Mouse (Mus musculus): ENCODE results near the gene Pxk. TPM values are rescaled to one million over a fixed set of nuclear protein-coding genes. Genes with fewer than 3 reads are reported as not detected.

Gene Pxk
- total RNA-seq, 2 experiments from 2014 or later = 20.0 to 23.2 TPM

DNA sequence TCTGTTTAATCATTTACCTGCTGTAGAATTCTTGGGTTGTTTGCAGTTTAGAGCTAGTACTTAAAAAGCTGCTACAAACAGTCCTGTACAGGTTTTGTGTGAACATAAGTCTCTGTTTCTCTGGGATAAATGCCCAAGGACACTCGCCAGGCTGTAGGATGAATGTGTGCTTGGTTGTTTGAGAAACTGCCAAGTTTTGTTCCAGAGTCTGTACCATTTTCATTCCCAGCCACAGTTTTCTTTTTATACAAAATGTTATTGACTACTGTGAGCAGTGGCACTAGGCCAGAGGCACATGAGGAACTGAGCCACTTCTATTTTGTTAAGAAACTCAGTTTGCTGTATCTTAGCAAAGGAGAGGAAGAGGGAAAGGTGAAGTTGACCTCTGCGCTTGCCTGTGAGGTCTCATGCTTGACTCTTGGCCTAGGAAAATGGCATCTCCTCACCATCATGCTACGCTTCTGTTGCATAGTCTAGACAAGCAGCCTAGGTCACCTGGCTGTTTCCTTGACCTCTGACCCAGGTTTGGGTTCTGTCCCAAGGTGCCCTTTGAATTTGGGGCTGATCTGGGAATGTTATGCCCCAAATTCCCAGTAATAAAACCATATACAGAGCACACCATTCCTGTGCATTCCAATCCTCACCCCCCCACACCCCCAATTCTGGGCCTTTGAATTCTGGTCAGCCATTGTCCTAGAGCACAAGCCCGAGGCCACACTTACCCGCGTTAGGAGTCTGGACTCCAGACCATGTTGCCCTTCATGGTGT is 88.5 kb downstream of the Pxk start:
- intact Hi-C loops (cut with DNase I) = no loop called here
- no peak for DNase-seq (ENCODE audit: low spot score)

- no peak for DNase-seq (ENCODE audit: low spot score)
- intact Hi-C loops (cut with DNase I) = no loop called here
Observed at GRCm38 (mm10) chr14:8190556-8190955, 92.5 kb downstream of the Pxk start.

DNA sequence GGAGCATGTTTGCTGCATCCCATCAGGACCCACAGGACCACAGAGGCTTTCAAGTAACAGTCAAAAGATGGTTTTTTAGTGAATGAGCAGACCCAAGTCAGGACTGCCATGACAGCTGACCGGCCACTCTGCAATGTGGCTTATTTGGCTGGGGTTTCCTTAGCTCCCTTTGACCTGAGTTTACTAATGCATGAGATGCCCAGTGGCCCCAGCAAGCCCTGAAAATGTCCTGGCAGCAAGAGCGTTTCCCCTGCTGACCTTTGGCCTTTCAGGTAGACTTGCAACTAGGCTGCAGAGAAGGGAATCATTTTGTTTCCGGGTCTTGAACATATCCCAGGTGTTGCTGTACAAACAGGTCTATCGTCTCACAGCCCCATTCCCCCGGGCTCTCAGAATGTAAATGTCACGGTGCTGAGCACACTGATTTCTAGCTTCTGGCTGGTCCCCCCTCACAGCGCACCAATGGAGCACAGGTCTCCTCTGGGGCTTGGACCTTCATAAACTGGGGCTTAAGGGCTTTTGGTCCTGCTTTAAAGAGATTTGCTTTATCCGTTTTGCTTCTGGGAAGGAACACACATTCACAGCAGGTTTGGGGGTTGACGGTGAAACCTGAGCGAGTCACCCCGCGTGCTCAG is 93.4 kb downstream of the Pxk start:
- no peak for DNase-seq (ENCODE audit: low spot score)
- intact Hi-C loops (cut with DNase I) = no loop called here

- DNase-seq (ENCODE audit: low spot score) = no peak
- intact Hi-C loops (cut with DNase I) = no loop called here
Observed at GRCm38 (mm10) chr14:8192727-8193126, 94.7 kb downstream of the Pxk start.

DNA sequence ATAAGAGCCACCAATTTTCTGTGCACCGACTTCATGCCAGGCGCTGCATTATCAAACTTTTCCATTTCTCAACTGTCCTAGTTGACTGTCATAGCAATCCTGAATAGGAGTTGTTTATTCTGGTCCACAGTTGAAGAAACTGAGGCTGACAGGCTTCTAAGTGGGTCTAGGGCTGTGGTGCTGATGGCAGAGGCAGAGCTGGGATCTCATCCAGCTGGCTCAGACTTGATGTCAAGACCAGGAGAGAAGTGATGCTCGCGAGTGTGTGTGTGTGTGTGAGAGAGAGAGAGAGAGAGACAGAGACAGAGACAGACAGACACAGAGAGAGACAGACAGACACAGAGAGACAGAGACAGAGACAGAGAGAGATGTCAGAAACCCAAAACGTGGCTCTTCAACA is 102.8 kb downstream of the Pxk start:
- DNase-seq (ENCODE audit: low spot score) = no peak

GRCm38 (mm10) chr14:8201715-8202114 is 103.7 kb downstream of the Pxk start:
- intact Hi-C loops (cut with DNase I) = no loop called here
- no peak for DNase-seq (ENCODE audit: low spot score)

More for the DNA sequence above, 102.8 kb downstream of the Pxk start:
- intact Hi-C loops (cut with DNase I) = no loop called here

GRCm38 (mm10) chr14:8206179-8206910 is 108.3 kb downstream of the Pxk start:
- DNase-seq (ENCODE audit: low spot score) = no peak
- intact Hi-C loops (cut with DNase I) = no loop called here

DNA sequence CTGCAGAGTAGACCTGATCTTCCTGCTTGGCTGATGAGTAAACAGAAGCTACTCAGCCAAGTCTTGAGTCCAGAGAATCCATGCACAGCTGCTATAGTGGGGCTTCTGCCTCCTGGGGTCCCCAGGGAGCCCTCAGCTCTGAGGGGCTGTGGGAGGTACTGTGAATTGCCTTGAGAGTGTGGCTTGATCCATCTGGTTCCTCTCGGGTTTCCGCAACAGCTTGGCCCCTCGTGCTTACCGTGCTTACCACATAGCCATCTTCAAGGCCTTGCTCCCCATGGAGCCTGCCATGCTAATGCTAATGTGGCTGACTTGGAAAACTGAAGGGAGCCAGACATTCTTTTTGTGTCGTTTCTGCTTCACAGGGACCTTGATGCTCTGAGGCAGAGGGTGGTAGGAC is 109.1 kb downstream of the Pxk start:
- intact Hi-C loops (cut with DNase I) = no loop called here
- no peak for DNase-seq (ENCODE audit: low spot score)

DNA sequence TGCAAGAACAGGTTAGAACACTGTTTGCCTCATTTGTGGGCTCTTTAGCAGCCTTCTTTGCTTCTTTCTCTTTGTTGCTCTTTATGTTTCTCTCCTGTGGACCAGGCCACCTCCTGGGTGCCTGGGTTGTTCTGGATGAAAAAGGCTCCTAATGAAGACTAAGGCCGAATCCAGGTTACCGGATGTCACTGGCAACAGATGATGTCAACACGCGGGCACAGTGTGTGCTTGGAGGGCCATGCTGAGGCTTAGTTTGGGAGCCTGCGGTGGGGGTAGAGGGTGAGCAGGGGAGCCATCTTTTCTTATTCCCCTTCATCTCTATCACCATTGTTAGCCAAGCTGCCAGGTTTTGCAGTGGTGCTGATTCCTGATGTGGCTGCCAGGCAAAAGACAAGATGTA is 109.5 kb downstream of the Pxk start:
- intact Hi-C loops (cut with DNase I) = no loop called here
- DNase-seq (ENCODE audit: low spot score) = no peak

DNA sequence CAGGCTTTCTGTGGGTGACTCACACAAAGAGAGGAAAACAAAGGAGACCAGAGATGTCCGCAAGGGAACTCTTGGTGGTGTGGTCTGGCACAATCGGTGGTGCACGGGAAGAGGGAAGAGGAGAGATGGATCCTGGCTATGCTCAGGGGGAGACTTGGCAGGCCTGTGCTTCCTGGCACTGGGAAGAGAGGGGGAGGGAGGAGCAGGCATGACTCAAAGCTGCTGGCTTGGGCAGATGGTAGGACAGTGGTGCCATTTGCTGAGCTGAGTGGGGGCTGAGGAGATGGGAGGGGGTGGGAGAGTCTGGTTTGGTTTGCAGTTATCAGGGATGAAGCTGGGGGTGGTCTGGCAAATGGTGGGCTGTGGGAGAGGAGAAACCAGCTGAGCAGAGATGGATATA is 110.9 kb downstream of the Pxk start:
- intact Hi-C loops (cut with DNase I) = no loop called here
- no peak for DNase-seq (ENCODE audit: low spot score)

DNA sequence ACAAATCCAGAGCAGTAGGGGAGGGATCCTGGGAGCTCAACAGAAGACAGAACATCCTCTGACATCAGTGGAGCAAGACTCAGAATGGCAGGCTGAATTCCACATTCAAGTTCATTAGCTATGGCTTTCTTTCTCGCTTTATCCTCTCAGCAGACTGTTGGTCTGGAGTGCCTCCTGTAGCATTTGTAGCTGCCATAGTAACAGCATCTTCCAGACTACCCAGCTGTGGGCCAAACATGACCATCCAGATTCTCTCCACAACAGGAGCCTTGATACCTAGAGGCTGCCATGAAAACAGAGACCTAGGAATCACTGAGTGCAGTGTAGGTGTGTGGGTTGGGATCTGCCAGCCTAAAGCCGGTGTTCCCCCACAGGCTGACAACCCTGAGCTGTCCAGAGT is 111.9 kb downstream of the Pxk start:
- DNase-seq (ENCODE audit: low spot score) = no peak
- intact Hi-C loops (cut with DNase I) = loop anchor here (5.0 kb wide), 1 partner anchor 128 kb away; the partner anchor contains the start of gene Rpp14

- intact Hi-C loops (cut with DNase I) = loop anchor here (5.0 kb wide), 1 partner anchor 131 kb away; the partner anchor contains the start of gene Rpp14
Observed at GRCm38 (mm10) chr14:8212996-8213395, 115.0 kb downstream of the Pxk start.

DNA sequence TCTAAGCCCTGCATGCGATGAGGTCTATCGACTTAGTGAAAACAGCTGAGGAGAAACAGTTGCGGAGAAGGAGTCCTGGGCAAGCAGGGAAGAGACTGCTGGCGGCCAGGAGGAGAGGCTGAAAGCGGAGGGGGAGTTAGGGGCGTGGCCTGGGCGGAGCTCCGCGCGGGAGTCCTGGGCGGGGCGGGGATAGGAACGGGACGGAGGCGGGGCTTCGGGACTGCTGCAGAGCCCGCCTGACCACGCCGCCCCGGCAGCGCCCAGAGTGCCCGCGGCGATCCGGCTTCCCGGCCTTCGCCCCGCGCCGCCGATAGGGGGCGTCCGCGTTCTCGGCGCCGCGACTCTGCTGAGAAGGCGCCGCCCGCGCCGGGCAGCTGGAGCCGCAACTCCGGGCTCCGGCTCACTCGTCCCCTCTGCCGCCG is 115.8 kb downstream of the Pxk start, which contains the start of gene Kctd6:
Gene Kctd6, plus strand, starts transcription at position 338 of the 422 bp plus-strand sequence.
- peak; percentile 96 for DNase-seq (ENCODE audit: low spot score)
- intact Hi-C loops (cut with DNase I) = loop anchor here (2.0 to 5.0 kb wide), 2 partner anchors 39 to 132 kb away; partner anchors contain the start of gene Rpp14

More at GRCm38 (mm10) chr14:8212996-8213395, 115.0 kb downstream of the Pxk start:
- no peak for DNase-seq (ENCODE audit: low spot score)

Other genes with a start within 250 kb of the Pxk start
- not detected for gene Gm45521, start 140.9 kb upstream of the Pxk start, total RNA-seq (2021)
- under 1 TPM in 1 of 2 experiments, not detected in 1; 0.06 TPM for gene Dnase1l3, start 103.6 kb upstream of the Pxk start, total RNA-seq (2021)
- gene Abhd6, start 95.3 kb upstream of the Pxk start, total RNA-seq (2021) = 1 to 10 TPM; 7.3 to 8.1 TPM
- 10 to 100 TPM; 19.0 to 23.8 TPM for gene Rpp14, start 17.8 kb upstream of the Pxk start, total RNA-seq (2021)
- 100 to 1,000 TPM; 896 to 959 TPM for gene Pdhb, start 74.8 kb downstream of the Pxk start, total RNA-seq (2021)
- gene Kctd6, start 115.9 kb downstream of the Pxk start, total RNA-seq (2021) = 1 to 10 TPM; 9.0 to 9.3 TPM
- gene Acox2, start 161.1 kb downstream of the Pxk start, total RNA-seq (2021) = under 1 TPM in 1 of 2 experiments, not detected in 1; 0.34 TPM
- gene Fam107a, start 219.8 kb downstream of the Pxk start, total RNA-seq (2021) = 10 to 100 TPM in 1 of 2 experiments, 1 to 10 TPM in 1; 4.8 to 10.6 TPM

Data from heart, postnatal 25 days (tissue).